Mouse (Mus musculus) brain, embryonic 14.5 days (tissue): Measurements from ENCODE around the gene Mpc2.

Experiments
- CTCF ChIP-seq: fragments of 200-500 bp; IDR thresholded peaks from 2 replicates; pipeline ENCODE4 v1.5.1; 2012; ENCODE audit warnings: inconsistent platforms, mild to moderate bottlenecking, moderate library complexity, borderline replicate concordance; ENCODE audit not compliant: insufficient read depth, insufficient read length; ENCODE audit errors: extremely low read depth
- POLR2A ChIP-seq: fragments of 200-500 bp; IDR thresholded peaks from 2 replicates; pipeline ENCODE4 v1.6.1; 2012; ENCODE audit warnings: mild to moderate bottlenecking, inconsistent platforms, borderline replicate concordance; ENCODE audit not compliant: poor library complexity, insufficient read depth, insufficient read length, severe bottlenecking; ENCODE audit errors: extremely low read depth

GRCm38 (mm10) chr1:165489197-165489596 lies 28.8 kb downstream of the Mpc2 start:
- TF ChIP-seq POLR2A: no peak
- no peak for TF ChIP-seq CTCF
